Mouse (Mus musculus): ENCODE data around the gene Trio. TPM values are rescaled to one million over a fixed set of nuclear protein-coding genes. Genes with fewer than 3 reads are reported as not detected.

Gene Trio
- polyA plus RNA-seq, 1 experiment, result 47.5 TPM

- Histone ChIP-seq H3K4me1 (ENCODE audit: control insufficient read depth, insufficient read depth, low read length) (peaks cover 20% of the 10 kb centered on the region), H3K4me3 (replicated peaks; ENCODE audit: extremely low read depth, low read depth, low read length) (no peak overlapping the region)
- WGBS, result 24% methylated on average over 20 of the region's 20 CpGs
- no peak for DNase-seq
- TF ChIP-seq CTCF (IDR thresholded peaks at IDR 0.05; ENCODE audit: insufficient read depth, low read length) (0 out of 2 replicates have a peak, but pooled peaks have one; percentile 5), POLR2A (IDR thresholded peaks at IDR 0.05; ENCODE audit: borderline replicate concordance, extremely low read depth, low read depth, low read length) (no peak)
Observed at GRCm38 (mm10) chr15:27937003-27937860, 88.4 kb downstream of the Trio start.

GRCm38 (mm10) chr15:27935772-27936746 is 89.6 kb downstream of the Trio start:
- no peak for DNase-seq
- no peak overlapping the region for H3K4me3 ChIP-seq (replicated peaks; ENCODE audit: extremely low read depth, low read depth, low read length)
- 83% methylated on average over 12 of the region's 12 CpGs for WGBS
- peaks cover 15% of the 10 kb centered on the region for H3K4me1 ChIP-seq (ENCODE audit: control insufficient read depth, insufficient read depth, low read length)
- TF ChIP-seq CTCF (IDR thresholded peaks at IDR 0.05; ENCODE audit: insufficient read depth, low read length), result no peak
- TF ChIP-seq POLR2A (IDR thresholded peaks at IDR 0.05; ENCODE audit: borderline replicate concordance, extremely low read depth, low read depth, low read length), result no peak

- TF ChIP-seq CTCF (IDR thresholded peaks at IDR 0.05; ENCODE audit: insufficient read depth, low read length) (no peak), POLR2A (IDR thresholded peaks at IDR 0.05; ENCODE audit: borderline replicate concordance, extremely low read depth, low read depth, low read length) (no peak)
- no peak for DNase-seq
- H3K4me3 ChIP-seq (replicated peaks; ENCODE audit: extremely low read depth, low read depth, low read length), result no peak overlapping the region
- WGBS, result 96% methylated on average over 1 of the region's 1 CpGs
- H3K4me1 ChIP-seq (ENCODE audit: control insufficient read depth, insufficient read depth, low read length), result peaks cover 15% of the 10 kb centered on the region
Observed at GRCm38 (mm10) chr15:27933270-27933669, 92.4 kb downstream of the Trio start.

- 59% methylated on average over 12 of the region's 12 CpGs for WGBS
- no peak for DNase-seq
- Histone ChIP-seq H3K4me1 (ENCODE audit: control insufficient read depth, insufficient read depth, low read length) (peaks cover 4% of the 10 kb centered on the region), H3K4me3 (replicated peaks; ENCODE audit: extremely low read depth, low read depth, low read length) (no peak overlapping the region)
- TF ChIP-seq POLR2A (IDR thresholded peaks at IDR 0.05; ENCODE audit: borderline replicate concordance, extremely low read depth, low read depth, low read length), result no peak
- TF ChIP-seq CTCF (IDR thresholded peaks at IDR 0.05; ENCODE audit: insufficient read depth, low read length), result no peak
Observed at GRCm38 (mm10) chr15:27931891-27932290, 93.8 kb downstream of the Trio start.

- no peak for DNase-seq
- Histone ChIP-seq H3K4me1 (ENCODE audit: control insufficient read depth, insufficient read depth, low read length) (peaks cover 3% of the 10 kb centered on the region), H3K4me3 (replicated peaks; ENCODE audit: extremely low read depth, low read depth, low read length) (no peak overlapping the region)
- TF ChIP-seq POLR2A (IDR thresholded peaks at IDR 0.05; ENCODE audit: borderline replicate concordance, extremely low read depth, low read depth, low read length), result no peak
- no peak for TF ChIP-seq CTCF (IDR thresholded peaks at IDR 0.05; ENCODE audit: insufficient read depth, low read length)
- 75% methylated on average over 14 of the region's 14 CpGs for WGBS
Observed at GRCm38 (mm10) chr15:27931459-27931858, 94.2 kb downstream of the Trio start.

GRCm38 (mm10) chr15:27927614-27928013 is 98.0 kb downstream of the Trio start:
- TF ChIP-seq POLR2A (IDR thresholded peaks at IDR 0.05; ENCODE audit: borderline replicate concordance, extremely low read depth, low read depth, low read length), result no peak
- TF ChIP-seq CTCF (IDR thresholded peaks at IDR 0.05; ENCODE audit: insufficient read depth, low read length), result no peak
- DNase-seq, result no peak
- 96% methylated on average over 6 of the region's 6 CpGs for WGBS

GRCm38 (mm10) chr15:27926941-27927340 is 98.7 kb downstream of the Trio start:
- 61% methylated on average over 18 of the region's 18 CpGs for WGBS
- no peak for TF ChIP-seq POLR2A (IDR thresholded peaks at IDR 0.05; ENCODE audit: borderline replicate concordance, extremely low read depth, low read depth, low read length)
- TF ChIP-seq CTCF (IDR thresholded peaks at IDR 0.05; ENCODE audit: insufficient read depth, low read length), result no peak
- DNase-seq, result no peak
- H3K4me1 ChIP-seq (ENCODE audit: control insufficient read depth, insufficient read depth, low read length), result peaks cover 14% of the 10 kb centered on the region
- H3K4me3 ChIP-seq (replicated peaks; ENCODE audit: extremely low read depth, low read depth, low read length), result no peak overlapping the region

More at GRCm38 (mm10) chr15:27927614-27928013, 98.0 kb downstream of the Trio start:
- Histone ChIP-seq H3K4me3 (replicated peaks; ENCODE audit: extremely low read depth, low read depth, low read length) (no peak overlapping the region), H3K4me1 (ENCODE audit: control insufficient read depth, insufficient read depth, low read length) (peaks cover 14% of the 10 kb centered on the region)

GRCm38 (mm10) chr15:27926450-27926849 is 99.2 kb downstream of the Trio start:
- TF ChIP-seq CTCF (IDR thresholded peaks at IDR 0.05; ENCODE audit: insufficient read depth, low read length), result no peak
- TF ChIP-seq POLR2A (IDR thresholded peaks at IDR 0.05; ENCODE audit: borderline replicate concordance, extremely low read depth, low read depth, low read length), result no peak

GRCm38 (mm10) chr15:27925865-27926264 is 99.8 kb downstream of the Trio start:
- 36% methylated on average over 8 of the region's 8 CpGs for WGBS
- TF ChIP-seq CTCF (IDR thresholded peaks at IDR 0.05; ENCODE audit: insufficient read depth, low read length), result no peak
- TF ChIP-seq POLR2A (IDR thresholded peaks at IDR 0.05; ENCODE audit: borderline replicate concordance, extremely low read depth, low read depth, low read length), result no peak
- H3K4me3 ChIP-seq (replicated peaks; ENCODE audit: extremely low read depth, low read depth, low read length), result no peak overlapping the region
- peaks cover 12% of the 10 kb centered on the region for H3K4me1 ChIP-seq (ENCODE audit: control insufficient read depth, insufficient read depth, low read length)
- no peak for DNase-seq

More at GRCm38 (mm10) chr15:27926450-27926849, 99.2 kb downstream of the Trio start:
- no peak for DNase-seq
- Histone ChIP-seq H3K4me1 (ENCODE audit: control insufficient read depth, insufficient read depth, low read length) (peaks cover 12% of the 10 kb centered on the region), H3K4me3 (replicated peaks; ENCODE audit: extremely low read depth, low read depth, low read length) (no peak overlapping the region)
- 58% methylated on average over 7 of the region's 7 CpGs for WGBS
